Mouse (Mus musculus) CH12.LX (cell line): ENCODE results near the gene Chm. TPM values are rescaled to one million over a fixed set of nuclear protein-coding genes. Genes with fewer than 3 reads are reported as not detected.
A peak's percentile ranks its signal among the peaks of the same experiment; 100 is the strongest.
"Not testable (repeated sequence)": the region's sequence is repeated elsewhere in the genome, so short reads cannot be mapped to it uniquely, and the experiment has no call there.

Experiments used
- DNase-seq: peaks from one replicate; pipeline ENCODE4 v3.0.0-alpha.2; 2013; ENCODE audit errors: extremely low read depth
- H3K27ac ChIP-seq: 2 replicates; pipeline ENCODE4 v1.5.1; 2012; ENCODE audit warnings: low read depth, mild to moderate bottlenecking, control low read depth, moderate library complexity; ENCODE audit not compliant: insufficient read depth
- H3K27me3 ChIP-seq: replicated peaks from 2 replicates; pipeline ENCODE3; 2012; ENCODE audit warnings: inconsistent platforms
- H3K36me3 ChIP-seq, 2 experiments: replicated peaks in 1 of 2; 2 replicates each; pipeline versions ENCODE3 to v1.6.1; 2012; ENCODE audit warnings: inconsistent platforms in 1 of 2, low read length in 1 of 2, mild to moderate bottlenecking in 1 of 2, mixed read lengths in 1 of 2, moderate library complexity in 1 of 2; ENCODE audit not compliant: control insufficient read depth in 1 of 2, insufficient read depth in 1 of 2
- H3K4me1 ChIP-seq, 2 experiments: 2 replicates each; pipeline ENCODE4 v1.6.1; 2012; ENCODE audit warnings: inconsistent platforms in 1 of 2, moderate library complexity in 1 of 2; ENCODE audit not compliant: insufficient read depth in 2 of 2, control insufficient read depth in 1 of 2
- H3K4me2 ChIP-seq: 2 replicates; pipeline ENCODE4 v1.6.1; 2012; ENCODE audit warnings: low read depth, mild to moderate bottlenecking, control low read depth; ENCODE audit not compliant: poor library complexity, insufficient read depth, severe bottlenecking
- H3K4me3 ChIP-seq, 3 experiments: fragments of 150-350 bp in 1 of 3; sonication (generic) in 1 of 3; replicated peaks in 1 of 3; 2 replicates each; pipeline versions ENCODE3 to v1.5.1; 2011 to 2012; ENCODE audit warnings: low read depth in 2 of 3, low read length in 2 of 3, mild to moderate bottlenecking in 2 of 3, moderate library complexity in 2 of 3, control low read depth in 1 of 3, improper control_type of control experiment in 1 of 3, inconsistent platforms in 1 of 3, mixed read lengths in 1 of 3; ENCODE audit not compliant: poor library complexity in 1 of 3
- H3K79me2 ChIP-seq: replicated peaks from 2 replicates; pipeline ENCODE4 v1.6.1; 2012; ENCODE audit warnings: mild to moderate bottlenecking, moderate library complexity; ENCODE audit not compliant: control insufficient read depth, poor library complexity, insufficient read depth, severe bottlenecking; ENCODE audit errors: extremely low read depth
- H3K9ac ChIP-seq: 2 replicates; pipeline ENCODE4 v1.6.1; 2012; ENCODE audit warnings: low read depth, mild to moderate bottlenecking, control low read depth, moderate library complexity; ENCODE audit not compliant: insufficient read depth
- H3K9me3 ChIP-seq: replicated peaks from 2 replicates; pipeline ENCODE3; 2012; ENCODE audit warnings: low read length, inconsistent platforms, mixed read lengths
- E2F4 ChIP-seq: IDR thresholded peaks from 2 replicates; pipeline ENCODE4 v1.6.1; 2011; ENCODE audit warnings: low read depth, low read length, improper control_type of control experiment; ENCODE audit not compliant: insufficient replicate concordance
- EP300 ChIP-seq: IDR thresholded peaks from 2 replicates; pipeline ENCODE4 v1.6.1; 2011; ENCODE audit warnings: low read length, improper control_type of control experiment
- ETS1 ChIP-seq: conservative IDR thresholded peaks from 2 replicates; pipeline ENCODE4 v1.6.1; 2012; ENCODE audit warnings: low read depth, mild to moderate bottlenecking, inconsistent platforms, low read length, improper control_type of control experiment, moderate library complexity
- GABPA ChIP-seq: IDR thresholded peaks from 2 replicates; pipeline ENCODE4 v1.6.1; 2012; ENCODE audit warnings: low read depth, low read length, improper control_type of control experiment, inconsistent platforms; ENCODE audit not compliant: insufficient replicate concordance
- HCFC1 ChIP-seq: IDR thresholded peaks from 2 replicates; pipeline ENCODE4 v1.6.1; 2012; ENCODE audit warnings: low read depth, mild to moderate bottlenecking, inconsistent platforms, low read length, improper control_type of control experiment
- IRF4 ChIP-seq: IDR thresholded peaks from 2 replicates; pipeline ENCODE4 v1.6.1; 2014; ENCODE audit warnings: low read depth, mild to moderate bottlenecking, inconsistent platforms, low read length, improper control_type of control experiment
- KAT2A ChIP-seq: IDR thresholded peaks from 2 replicates; pipeline ENCODE4 v1.6.1; 2012; ENCODE audit warnings: low read length, improper control_type of control experiment, inconsistent platforms; ENCODE audit not compliant: insufficient replicate concordance
- MAFK ChIP-seq: IDR thresholded peaks from 2 replicates; pipeline ENCODE4 v1.6.1; 2011; ENCODE audit warnings: low read length, improper control_type of control experiment; ENCODE audit not compliant: insufficient replicate concordance
- MAX ChIP-seq: IDR thresholded peaks from 2 replicates; pipeline ENCODE4 v1.6.1; 2011; ENCODE audit warnings: low read length, improper control_type of control experiment
- MAZ ChIP-seq: IDR thresholded peaks from 2 replicates; pipeline ENCODE4 v1.6.1; 2012; ENCODE audit warnings: low read depth, mild to moderate bottlenecking, inconsistent platforms, low read length, improper control_type of control experiment, moderate library complexity
- MEF2A ChIP-seq: IDR thresholded peaks from 2 replicates; pipeline ENCODE4 v1.6.1; 2014; ENCODE audit warnings: low read depth, mild to moderate bottlenecking, inconsistent platforms, low read length, improper control_type of control experiment, borderline replicate concordance
- MYC ChIP-seq: IDR thresholded peaks from 2 replicates; pipeline ENCODE4 v1.6.1; 2011; ENCODE audit warnings: low read depth, mild to moderate bottlenecking, improper control_type of control experiment, low read length
- PAX5 ChIP-seq: IDR thresholded peaks from 2 replicates; pipeline ENCODE4 v1.6.1; 2012; ENCODE audit warnings: low read length, inconsistent platforms, mixed read lengths
- RAD21 ChIP-seq: IDR thresholded peaks from 2 replicates; pipeline ENCODE4 v1.6.1; 2011; ENCODE audit warnings: low read depth, mild to moderate bottlenecking, low read length, improper control_type of control experiment, moderate library complexity
- SMC3 ChIP-seq: IDR thresholded peaks from 2 replicates; pipeline ENCODE4 v1.6.1; 2011; ENCODE audit warnings: low read depth, low read length, improper control_type of control experiment
- TBP ChIP-seq: conservative IDR thresholded peaks from 2 replicates; pipeline ENCODE4 v1.6.1; 2011; ENCODE audit warnings: low read depth, low read length, improper control_type of control experiment
- TCF12 ChIP-seq: IDR thresholded peaks from 2 replicates; pipeline ENCODE4 v1.6.1; 2014; ENCODE audit warnings: low read depth, mild to moderate bottlenecking, inconsistent platforms, low read length, improper control_type of control experiment
- ZC3H11A ChIP-seq: IDR thresholded peaks from 2 replicates; pipeline ENCODE4 v1.6.1; 2012; ENCODE audit warnings: low read depth, mild to moderate bottlenecking, inconsistent platforms, low read length, improper control_type of control experiment
- ZKSCAN1 ChIP-seq: IDR thresholded peaks from 2 replicates; pipeline ENCODE4 v1.6.1; 2012; ENCODE audit warnings: low read depth, inconsistent platforms, low read length, improper control_type of control experiment, borderline replicate concordance
- ZNF384 ChIP-seq: IDR thresholded peaks from 2 replicates; pipeline ENCODE4 v1.6.1; 2012; ENCODE audit warnings: low read depth, low read length, improper control_type of control experiment, inconsistent platforms
- dilution Hi-C: fragments of 300-500 bp; cut with MboI; formaldehyde crosslinking; loops from 2 replicates; pipeline ENCODE4 v1.14.3; 2020; ENCODE audit warnings: low sequenced_read_pairs; ENCODE audit not compliant: extremely low pct_unique_long_range_greater_than_20kb, extremely low pct_ligation_motif_present
- in situ Hi-C: fragments of 300-500 bp; cut with MboI; formaldehyde crosslinking; loops from 3 replicates; pipeline ENCODE4 v1.14.3; 2019; ENCODE audit warnings: low sequenced_read_pairs, low pct_ligation_motif_present, low pct_unique_long_range_greater_than_20kb, mixed read lengths
- polyA plus RNA-seq: library from polyadenylated mRNA; unstranded; fragments of >175 nt; gene quantifications from 2 replicates; pipeline ENCODE4 v1.2.1, GENCODE M21; 2012; ENCODE audit warnings: low read depth; ENCODE audit not compliant: insufficient read length
- total RNA-seq, 2 experiments: library from RNA; depleted of rRNA; stranded (reverse); fragments of 300-350 nt in 1 of 2; fragments of >200 nt in 1 of 2; gene quantifications; 2 replicates each; pipeline ENCODE4 v1.2.3; 2012 to 2014

The Chm gene
- total and polyA plus RNA-seq, 3 experiments: 7.0 to 25.7 (median 12.5) TPM

- Histone ChIP-seq H3K4me2 (no peak overlapping the region), H3K4me1 (no peaks in the 10 kb centered on the region), H3K27me3 (no peaks in the 10 kb centered on the region), H3K4me3 (no peak overlapping the region), H3K36me3 (no peaks in the 10 kb centered on the region), H3K27ac (no peak overlapping the region), H3K9me3 (no peaks in the 10 kb centered on the region), H3K9ac (no peak overlapping the region), H3K79me2 (no peaks in the 10 kb centered on the region)
- dilution Hi-C loops (no loop called here), in situ Hi-C loops (no loop called here)
- TF ChIP-seq ZC3H11A (no peak), KAT2A (no peak), SMC3 (no peak), MAFK (no peak), MAZ (no peak), PAX5 (no peak), RAD21 (no peak), MAX (no peak), GABPA (no peak), MYC (no peak), ETS1 (no peak), EP300 (no peak), ZNF384 (no peak), E2F4 (no peak), MEF2A (no peak)
- DNase-seq: no peak
These were observed 8.6 kb upstream of the Chm start for GRCm38 (mm10) chrX:113193901-113194300.

GRCm38 (mm10) chrX:113184569-113185229, 618 bp downstream of the Chm start:
- in situ Hi-C loops: no loop called here
- no peak overlapping the region for H3K27ac ChIP-seq

DNA sequence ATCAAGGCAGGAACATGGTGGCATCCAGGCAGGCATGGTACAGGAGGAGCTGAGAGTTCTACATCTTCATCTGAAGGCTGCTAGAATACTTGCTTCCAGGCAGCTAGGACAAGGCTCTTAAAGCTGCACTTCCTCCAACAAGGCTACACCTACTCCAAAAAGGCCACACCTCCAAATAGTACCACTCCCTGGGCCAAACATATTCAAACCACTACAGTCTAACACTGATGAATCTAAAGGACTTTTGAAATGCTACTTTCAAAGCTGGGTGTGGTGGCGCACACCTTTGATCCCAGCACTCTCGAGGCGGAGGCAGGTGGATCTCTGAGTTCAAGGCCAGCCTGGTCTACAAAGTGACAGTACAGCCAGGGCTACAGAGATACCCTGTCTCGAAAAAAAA, 4.5 kb downstream of the Chm start:
- H3K27me3 ChIP-seq, H3K36me3 ChIP-seq, H3K4me2 ChIP-seq, H3K4me3 ChIP-seq, dilution Hi-C loops, DNase-seq, H3K9me3 ChIP-seq, H3K27ac ChIP-seq, in situ Hi-C loops, H3K4me1 ChIP-seq, H3K9ac ChIP-seq: not testable (repeated sequence)
- peaks cover 10% of the 10 kb centered on the region; the same call in 1 of the 2 replicates for H3K79me2 ChIP-seq

More at GRCm38 (mm10) chrX:113184569-113185229, 618 bp downstream of the Chm start:
- H3K36me3 ChIP-seq: no peaks in the 10 kb centered on the region
- no peak for DNase-seq
- TF ChIP-seq TCF12 (no peak), ZKSCAN1 (no peak), TBP (no peak), IRF4 (no peak), MEF2A (no peak), PAX5 (no peak), HCFC1 (no peak)
- H3K9me3 ChIP-seq: no peaks in the 10 kb centered on the region
- peak overlapping the region; percentile 61 to 80 (median 74) for H3K4me3 ChIP-seq
- H3K9ac ChIP-seq: peak overlapping the region; percentile 68
- no peaks in the 10 kb centered on the region for H3K27me3 ChIP-seq
- dilution Hi-C loops: no loop called here
- H3K4me1 ChIP-seq: no peaks in the 10 kb centered on the region
- H3K79me2 ChIP-seq: peaks cover 6% of the 10 kb centered on the region; the same call in 1 of the 2 replicates
- H3K4me2 ChIP-seq: peak overlapping the region; percentile 29; the same call in 1 of the 2 replicates
